Mouse (Mus musculus) spleen, postnatal 14 days (tissue): ENCODE data around the gene Kat7.

Experiments
- DNase-seq, 2 experiments: peaks; one replicate each; pipeline ENCODE4 v3.0.0; 2021 to 2022; ENCODE audit warnings: low spot score in 2 of 2

The Kat7 gene

DNA sequence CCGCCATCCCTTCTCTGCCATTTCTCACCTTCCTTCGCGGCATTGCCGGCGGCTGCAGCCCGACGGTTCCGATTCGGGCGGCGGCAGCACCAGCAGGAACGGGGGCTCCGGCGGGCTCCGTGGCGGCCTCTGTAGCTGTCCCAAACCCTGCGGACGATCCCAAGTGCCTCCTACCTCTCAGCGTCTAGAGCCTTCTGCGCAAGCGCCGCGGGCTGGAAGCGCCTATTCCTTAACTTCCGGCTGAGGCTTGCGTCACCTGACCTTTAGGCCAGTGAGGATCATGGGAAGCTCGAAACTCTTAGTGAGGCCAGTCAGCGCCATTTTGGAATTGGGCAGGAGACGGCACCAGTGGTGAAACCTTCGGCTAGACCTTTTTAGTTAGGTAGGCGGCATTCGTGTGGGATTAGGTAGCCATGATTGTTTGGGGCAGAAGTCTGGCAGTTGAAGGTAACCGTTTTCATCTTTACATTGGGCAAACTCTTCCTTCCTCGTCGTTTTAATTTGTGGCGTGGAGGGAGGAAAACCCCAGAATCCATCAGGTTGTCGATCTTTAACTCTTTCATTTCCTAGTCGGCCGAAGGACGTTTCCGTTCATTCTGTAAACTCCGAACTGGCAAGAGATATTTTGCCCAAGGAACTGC, at the start of gene Kat7:
TSS of gene Kat7 (minus strand) at position 240 of the 641 bp plus-strand sequence.
- DNase-seq: peak; percentile 87 to 91

- no peak for DNase-seq
Observed at GRCm38 (mm10) chr11:95358263-95358662, 48.2 kb upstream of the Kat7 start.

GRCm38 (mm10) chr11:95356469-95357273, 46.6 kb upstream of the Kat7 start:
- DNase-seq: peak; percentile 91 to 95

DNA sequence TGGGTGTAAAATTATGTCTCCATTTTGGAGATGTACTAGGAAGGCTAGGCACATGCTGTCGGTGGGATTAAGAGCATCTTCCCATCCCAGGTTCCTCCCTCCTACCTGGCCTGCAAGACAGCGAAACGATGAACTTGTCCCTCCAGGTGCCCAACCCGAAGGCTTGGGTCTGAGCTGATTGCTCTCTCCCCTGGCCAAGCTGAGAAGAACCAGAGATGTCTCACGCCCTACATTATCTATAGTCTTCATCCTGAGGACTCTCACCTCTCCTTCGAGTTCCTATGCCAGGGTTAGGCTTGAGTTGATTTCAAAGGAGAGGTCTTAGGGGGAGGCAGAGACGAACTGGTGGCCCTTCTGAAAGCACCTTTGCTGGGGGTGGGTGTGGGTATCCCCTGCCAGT, 46.0 kb upstream of the Kat7 start:
- no peak for DNase-seq

DNA sequence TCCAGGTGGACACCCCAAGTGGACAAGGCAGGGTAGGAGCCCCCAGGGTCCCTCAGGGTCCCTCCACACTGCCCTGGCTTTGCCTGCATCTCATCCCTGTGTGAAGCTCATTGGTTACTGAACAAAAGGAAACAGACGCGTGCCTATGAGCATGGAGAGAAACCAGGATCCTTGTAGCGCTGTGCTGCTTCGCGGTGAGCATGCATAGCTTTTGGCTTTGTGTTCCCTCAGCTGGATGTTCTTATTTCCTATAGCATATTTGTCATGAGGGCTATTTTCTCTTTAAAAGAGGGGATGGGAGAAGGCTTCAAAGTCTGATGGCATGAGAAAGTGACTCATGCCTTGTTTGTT, 45.6 kb upstream of the Kat7 start:
- DNase-seq: no peak

- DNase-seq: no peak
Observed at GRCm38 (mm10) chr11:95354945-95355660, 45.1 kb upstream of the Kat7 start.

DNA sequence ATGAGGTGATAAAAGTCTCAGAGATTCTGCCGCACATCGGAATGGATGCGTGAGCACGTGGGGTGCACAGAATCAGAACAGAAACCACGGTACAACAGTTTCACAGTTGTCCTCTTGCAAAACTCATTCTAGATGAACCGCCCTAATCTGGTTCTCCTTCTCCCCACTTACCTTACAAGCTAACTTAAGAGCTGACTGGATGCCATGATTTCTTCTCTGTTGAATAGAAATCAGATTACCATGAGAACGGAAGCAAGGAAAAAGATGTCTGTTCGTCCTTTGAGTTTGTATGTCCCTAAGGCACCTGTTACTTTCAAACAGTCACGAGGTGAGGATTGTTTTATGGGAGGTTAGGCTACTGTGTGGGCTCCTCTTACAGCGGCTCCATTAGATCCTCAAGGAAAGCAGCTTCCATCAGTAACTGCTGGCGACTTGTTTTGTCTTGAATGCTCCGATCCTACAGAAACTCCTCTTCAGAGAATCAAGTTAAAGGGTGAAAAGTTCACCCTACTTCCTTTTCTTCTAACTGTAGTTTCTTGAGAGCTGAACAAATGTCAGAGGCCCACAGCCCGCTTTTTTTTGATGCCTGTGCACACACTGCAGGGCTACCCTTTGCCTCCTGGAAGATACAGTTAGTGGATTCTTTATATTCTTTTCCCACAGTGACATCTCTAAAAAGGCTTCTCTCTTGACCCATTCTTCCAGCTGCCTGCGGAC, 44.3 kb upstream of the Kat7 start:
- DNase-seq: no peak

DNA sequence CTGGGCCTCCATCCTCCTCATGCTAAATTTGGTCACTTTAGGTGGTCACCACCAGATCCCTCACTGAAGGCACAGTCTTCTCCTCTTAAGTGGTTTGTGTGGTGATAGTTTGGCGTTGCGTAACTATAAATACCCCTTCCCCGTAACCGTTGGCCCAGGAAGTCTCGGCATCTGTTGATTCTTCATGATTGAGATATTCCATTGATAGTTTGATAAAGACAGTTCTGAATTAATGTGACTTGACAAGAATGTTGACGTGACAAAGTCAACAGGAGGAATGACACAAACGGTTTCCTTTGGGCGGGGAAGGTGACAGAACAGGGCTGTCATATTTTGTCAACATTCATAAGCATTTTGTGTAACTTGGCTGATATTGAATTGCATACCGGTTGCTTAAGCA, 43.2 kb upstream of the Kat7 start:
- no peak for DNase-seq

DNA sequence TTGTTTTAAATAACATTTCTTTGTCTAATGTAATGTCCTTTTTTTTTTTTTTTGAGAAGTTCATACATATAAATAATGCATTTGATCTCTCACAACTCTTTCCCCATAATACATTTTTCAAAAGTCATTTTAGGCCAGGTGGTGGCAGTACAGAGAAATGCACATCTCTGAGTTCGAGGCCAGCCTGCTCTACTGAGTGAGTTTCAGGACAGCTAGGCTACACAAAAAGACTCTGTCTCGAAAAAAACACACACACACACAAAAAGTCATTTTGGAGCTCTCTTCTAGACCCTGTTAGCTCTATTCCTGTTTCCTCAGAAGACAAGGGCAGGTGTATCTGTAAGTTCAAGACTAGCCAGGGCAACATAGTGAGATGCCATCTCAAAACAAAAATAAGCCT, 42.6 kb upstream of the Kat7 start:
- no peak for DNase-seq

- no peak for DNase-seq
Observed at GRCm38 (mm10) chr11:95350960-95351359, 40.9 kb upstream of the Kat7 start.

DNA sequence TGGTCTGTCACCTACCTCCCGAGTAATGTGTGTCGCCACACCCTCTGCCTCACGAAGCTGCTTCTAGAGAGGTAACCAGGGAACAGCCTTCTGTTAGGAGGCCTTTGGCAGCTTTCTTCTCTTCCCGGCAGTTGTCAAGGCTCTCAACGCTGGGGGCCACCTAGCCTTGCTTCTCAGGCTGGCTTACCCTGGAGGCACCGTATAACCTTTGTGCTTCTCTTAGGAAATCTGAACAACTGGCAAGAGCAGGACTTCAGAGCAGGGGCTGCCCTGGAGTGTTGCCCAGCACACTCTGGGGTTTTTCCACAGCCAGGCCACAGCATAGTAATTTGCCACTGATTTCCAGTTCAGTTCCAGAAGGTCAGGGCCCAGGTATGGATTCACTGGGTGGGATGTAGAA, 40.2 kb upstream of the Kat7 start:
- DNase-seq: no peak

- DNase-seq: no peak
Observed at GRCm38 (mm10) chr11:95344181-95344580, 34.1 kb upstream of the Kat7 start.

GRCm38 (mm10) chr11:95343180-95343579, 33.1 kb upstream of the Kat7 start:
- no peak for DNase-seq

GRCm38 (mm10) chr11:95340664-95341063, 30.6 kb upstream of the Kat7 start:
- DNase-seq: no peak

- DNase-seq: no peak
Observed at GRCm38 (mm10) chr11:95340259-95340658, 30.2 kb upstream of the Kat7 start.

DNA sequence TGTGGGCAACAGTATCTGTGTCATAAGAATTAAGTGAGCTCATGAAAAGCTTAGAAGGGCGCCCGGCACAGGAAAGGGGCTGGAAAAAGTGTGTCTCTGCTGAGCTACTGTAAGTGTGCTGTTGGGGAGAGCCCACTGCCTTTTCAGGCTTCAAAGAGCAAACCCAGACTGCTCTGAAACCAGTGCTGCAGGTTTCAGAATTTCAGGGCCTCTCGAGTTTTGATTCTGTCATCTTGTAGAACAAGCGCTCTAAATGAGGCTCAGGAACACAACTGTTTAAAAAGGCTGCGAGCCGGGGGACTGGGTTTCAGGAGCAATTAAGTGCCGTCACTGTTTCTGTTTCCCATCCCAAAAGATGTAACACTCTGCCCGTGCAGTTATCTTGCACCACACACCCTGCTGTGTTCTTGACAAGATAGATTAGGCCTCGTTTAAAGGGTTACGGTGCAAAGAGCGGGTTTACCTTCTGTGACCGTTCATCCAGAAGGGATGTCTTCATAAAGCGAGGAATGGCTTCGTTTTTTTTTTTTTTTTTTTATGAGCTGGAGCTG, 29.5 kb upstream of the Kat7 start:
- DNase-seq: peak; percentile 39 to 60

- no peak for DNase-seq
Observed at GRCm38 (mm10) chr11:95337846-95338342, 27.8 kb upstream of the Kat7 start.

GRCm38 (mm10) chr11:95337129-95337813, 27.2 kb upstream of the Kat7 start:
- peak; percentile 55 to 58 for DNase-seq

GRCm38 (mm10) chr11:95336568-95337128, 26.6 kb upstream of the Kat7 start, which contains the start of gene Fam117a:
Gene Fam117a (plus strand): TSS chr11:95337018.
- DNase-seq: peak; percentile 79 to 81

GRCm38 (mm10) chr11:95334448-95335060, 24.5 kb upstream of the Kat7 start:
- no peak for DNase-seq
